ENCODE assay signal across 9 mouse cellular contexts in genomic region chr8:20589178-20589539, GRCm38 (mm10). TPM values are rescaled to one million over a fixed set of nuclear protein-coding genes. Genes with fewer than 3 reads are reported as not detected.
DNase-seq lines count a peak whose midpoint lies in the region; ATAC-seq and TF ChIP-seq lines count a peak whose summit lies in the region.
"Not testable (repeated sequence)": the region's sequence is repeated elsewhere in the genome, so short reads cannot be mapped to it uniquely, and the experiment has no call there.
"Had no signal": no experiment of that assay in that cellular context is flagged by ENCODE, and none has a peak within 500 bp of the region (broad histone marks: within the 10 kb centered on the region; RNA-seq: fewer than 3 reads in every experiment).

No protein-coding gene starts in this region.

- H3K4me1 ChIP-seq in forebrain, embryonic 13.5 days; heart, postnatal 0 days (ENCODE audit: control insufficient read depth, insufficient read depth); kidney, adult 2 months (ENCODE audit: control insufficient read depth, insufficient read depth, low read length): not testable (repeated sequence)

- peak; percentile 29 to 38 for DNase-seq in adrenal gland, adult 18-20 months (ENCODE audit: low spot score in 2 of 2)
- DNase-seq in heart, postnatal 0 days (ENCODE audit: low spot score), result not testable (repeated sequence)
- peak; percentile 33 for DNase-seq in kidney, adult 2 months
- DNase-seq in left cerebral cortex, postnatal 36 days (ENCODE audit: low spot score in 2 of 2), result peak; percentile 6 to 29
- peak; percentile 18 for DNase-seq in lung, postnatal 14 days
- peak; percentile 21 for DNase-seq in ovary, postnatal 10 days (ENCODE audit: low spot score)
- DNase-seq in thymus, adult 18-20 months, result peak; percentile 4 to 18

- not testable (repeated sequence) for H3K4me2 ChIP-seq in forebrain, embryonic 13.5 days; heart, postnatal 0 days (ENCODE audit: low read depth, low read length)

- not testable (repeated sequence) for H3K4me3 ChIP-seq in forebrain, embryonic 13.5 days; heart, postnatal 0 days (ENCODE audit: low read depth, low read length); kidney, adult 2 months (ENCODE audit: insufficient read depth, low read depth, low read length)

- TF ChIP-seq EP300 in heart, postnatal 0 days (IDR thresholded peaks at IDR 0.05; ENCODE audit: low read depth), result not testable (repeated sequence)

- not testable (repeated sequence) for H3K36me3 ChIP-seq in forebrain, embryonic 13.5 days (ENCODE audit: poor library complexity, severe bottlenecking); heart, postnatal 0 days (replicated peaks; ENCODE audit: control insufficient read depth, insufficient read depth, low read length); kidney, adult 2 months (ENCODE audit: control insufficient read depth, insufficient read depth, low read length)

- H3K27me3 ChIP-seq in forebrain, embryonic 13.5 days; heart, postnatal 0 days (ENCODE audit: control insufficient read depth, insufficient read depth, low read length); kidney, adult 2 months (replicated peaks; ENCODE audit: control insufficient read depth, insufficient read depth, low read length): not testable (repeated sequence)

- intact Hi-C loops in left cerebral cortex, postnatal 36 days (cut with DNase I), result not testable (repeated sequence)

- not testable (repeated sequence) for H3K9ac ChIP-seq in forebrain, embryonic 13.5 days; heart, postnatal 0 days (replicated peaks; ENCODE audit: low read depth, low read length)

- H3K27ac ChIP-seq in forebrain, embryonic 13.5 days; heart, postnatal 0 days (ENCODE audit: low read depth); kidney, adult 2 months (ENCODE audit: insufficient read depth, low read depth, low read length): not testable (repeated sequence)

- peak; percentile 65; the same call in 1 of the 2 replicates for ATAC-seq in forebrain, embryonic 13.5 days
- peak; percentile 27; the same call in 1 of the 2 replicates for ATAC-seq in heart, postnatal 0 days (ENCODE audit: insufficient read depth, low read depth)

- not testable (repeated sequence) for H3K9me3 ChIP-seq in forebrain, embryonic 13.5 days (replicated peaks); heart, postnatal 0 days (replicated peaks; ENCODE audit: control insufficient read depth, low read length)

- not testable (repeated sequence) for TF ChIP-seq CTCF in heart, postnatal 0 days (IDR thresholded peaks at IDR 0.05; ENCODE audit: low read depth); kidney, adult 2 months (conservative IDR thresholded peaks at IDR 0.05; ENCODE audit: insufficient read depth, insufficient read length, low read depth, low read length)

- not testable (repeated sequence) for TF ChIP-seq POLR2A in kidney, adult 2 months (IDR thresholded peaks at IDR 0.05; ENCODE audit: low read depth, low read length)

- WGBS in forebrain, embryonic 13.5 days, result 77% methylated on average over 2 of the region's 4 CpGs
- 100% methylated on average over 1 of the region's 4 CpGs for WGBS in heart, postnatal 0 days
- whole genome bisulfite sequencing in kidney, adult 2 months, result 89% methylated on average over 2 of the region's 4 CpGs

RNA-seq across cellular contexts. Expression of gene Gm21119, which starts 25.6 kb away (rescaled TPM):
- under 1 TPM; 0.29 to 0.43 TPM for total RNA-seq in adrenal gland, adult 18-20 months (2021)
- 0.17 TPM in 1 of 2 replicates, not detected in the other for polyA plus RNA-seq in forebrain, embryonic 13.5 days (2015; fragmentation: Nextera tagmentation; extraction: Ambion mirVana)
- 0.34 and 0.58 TPM in 2 replicates for total RNA-seq in heart, postnatal 0 days (2014; rRNA removed; ENCODE audit: low replicate concordance)
- polyA plus RNA-seq in heart, postnatal 0 days (2015; fragmentation: Nextera tagmentation; extraction: Ambion mirVana), result 0.04 TPM in 1 of 2 replicates, not detected in the other
- not detected in 2 replicates for polyA plus RNA-seq in kidney, adult 2 months (2012; rRNA removed)
- 1 to 10 TPM in 1 of 2 experiments, under 1 TPM in 1; 0.64 to 1.8 TPM for total RNA-seq in left cerebral cortex, postnatal 36 days (2021)
- polyA plus RNA-seq: large intestine, adult 2 months had no signal
